ENCODE assay signal across 24 mouse cellular contexts in the genomic region with DNA sequence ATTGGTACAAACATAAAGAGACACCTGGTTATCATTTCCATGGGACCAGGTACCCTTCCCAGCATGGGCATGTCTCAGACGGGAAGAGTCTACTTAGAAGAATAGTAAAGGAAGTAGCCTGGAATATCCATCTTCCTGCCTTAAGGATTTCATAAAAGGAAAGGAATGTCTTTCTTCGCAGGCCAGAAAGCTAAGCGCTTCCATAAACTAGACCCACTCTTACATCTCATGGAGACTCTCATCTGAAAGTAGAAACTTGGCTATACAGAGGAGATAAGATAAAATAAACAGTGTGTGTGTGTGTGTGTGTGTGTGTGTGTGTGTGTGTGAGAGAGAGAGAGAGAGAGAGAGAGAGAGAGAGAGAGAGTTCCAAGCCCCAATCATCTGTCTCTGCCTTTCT. TPM values are rescaled to one million over a fixed set of nuclear protein-coding genes. Genes with fewer than 3 reads are reported as not detected.
DNase-seq lines count a peak whose midpoint lies in the region; ATAC-seq and TF ChIP-seq lines count a peak whose summit lies in the region.
"Had no signal": no experiment of that assay in that cellular context is flagged by ENCODE, and none has a peak within 500 bp of the region (broad histone marks: within the 10 kb centered on the region; RNA-seq: fewer than 3 reads in every experiment).

No protein-coding gene starts in this region.

- H3K36me3 ChIP-seq in limb, embryonic 14.5 days (ENCODE audit: control insufficient read depth, insufficient read depth, low read length), result no peaks in the 10 kb centered on the region
- no peaks in the 10 kb centered on the region for H3K36me3 ChIP-seq in limb, embryonic 10.5 days
- H3K36me3 ChIP-seq in lung, embryonic 15.5 days, result no peaks in the 10 kb centered on the region
- H3K36me3 ChIP-seq in lung, postnatal 0 days (ENCODE audit: insufficient read depth, low read length), result no peaks in the 10 kb centered on the region
- H3K36me3 ChIP-seq: embryonic facial prominence, embryonic 10.5 days; embryonic facial prominence, embryonic 12.5 days; forebrain, embryonic 15.5 days; G1E had no signal

- 68% methylated on average over 3 of the region's 3 CpGs for WGBS in limb, embryonic 14.5 days
- WGBS in limb, embryonic 10.5 days, result 91% methylated on average over 3 of the region's 3 CpGs
- 38% methylated on average over 3 of the region's 3 CpGs for WGBS in lung, embryonic 15.5 days
- 46% methylated on average over 3 of the region's 3 CpGs for WGBS in lung, postnatal 0 days
- 51% methylated on average over 3 of the region's 3 CpGs for WGBS in lung, adult 2 months

- ATAC-seq in limb, embryonic 14.5 days (ENCODE audit: low FRiP score, low read depth), result no peak
- peak; percentile 58; the same call in 1 of the 2 replicates for ATAC-seq in lung, embryonic 15.5 days (ENCODE audit: borderline replicate concordance, extremely low read depth, low FRiP score, low TSS enrichment)
- no peak for ATAC-seq in lung, postnatal 0 days
- ATAC-seq: activated CD4-positive, CD25-positive, alpha-beta regulatory T cell, adult 4 months; CD4-positive, CD25-positive, alpha-beta regulatory T cell, adult 4 months; forebrain, embryonic 13.5 days; forebrain, embryonic 15.5 days; Patski had no signal

- TF ChIP-seq EP300 in lung, postnatal 0 days (IDR thresholded peaks at IDR 0.05), result no peak

- H3K27me3 ChIP-seq in limb, embryonic 14.5 days (ENCODE audit: control insufficient read depth, insufficient read depth, low read length), result no peaks in the 10 kb centered on the region
- H3K27me3 ChIP-seq in limb, embryonic 10.5 days (ENCODE audit: low read depth, poor library complexity, severe bottlenecking), result no peaks in the 10 kb centered on the region
- no peaks in the 10 kb centered on the region for H3K27me3 ChIP-seq in lung, embryonic 15.5 days
- no peaks in the 10 kb centered on the region for H3K27me3 ChIP-seq in lung, postnatal 0 days (replicated peaks; ENCODE audit: insufficient read depth, low read length)
- H3K27me3 ChIP-seq: CH12.LX; embryonic facial prominence, embryonic 12.5 days; forebrain, embryonic 13.5 days; forebrain, embryonic 15.5 days; Patski had no signal

- H3K9ac ChIP-seq in limb, embryonic 14.5 days (ENCODE audit: low read depth, low read length, severe bottlenecking), result no peak overlapping the region
- no peak overlapping the region for H3K9ac ChIP-seq in lung, embryonic 15.5 days
- no peak overlapping the region for H3K9ac ChIP-seq in lung, postnatal 0 days (replicated peaks; ENCODE audit: low read depth)
- H3K9ac ChIP-seq: embryonic facial prominence, embryonic 12.5 days; forebrain, embryonic 13.5 days; forebrain, embryonic 15.5 days had no signal

- peaks cover 6% of the 10 kb centered on the region for H3K9me3 ChIP-seq in limb, embryonic 14.5 days (ENCODE audit: control insufficient read depth, low read length)
- no peaks in the 10 kb centered on the region for H3K9me3 ChIP-seq in limb, embryonic 10.5 days (replicated peaks)
- H3K9me3 ChIP-seq in lung, embryonic 15.5 days, result no peaks in the 10 kb centered on the region
- H3K9me3 ChIP-seq in lung, postnatal 0 days (ENCODE audit: low read length), result peaks cover 6% of the 10 kb centered on the region; the same call in 1 of the 2 replicates
- H3K9me3 ChIP-seq: forebrain, embryonic 15.5 days had no signal

- no peak for TF ChIP-seq POLR2A in limb, embryonic 14.5 days (IDR thresholded peaks at IDR 0.05; ENCODE audit: borderline replicate concordance, extremely low read depth, insufficient read depth, insufficient read length)
- TF ChIP-seq POLR2A in lung, adult 2 months (IDR thresholded peaks at IDR 0.05; ENCODE audit: borderline replicate concordance, extremely low read depth, low read depth, low read length), result no peak

- no peak overlapping the region for H3K27ac ChIP-seq in limb, embryonic 14.5 days (replicated peaks; ENCODE audit: low read depth, low read length)
- no peak overlapping the region for H3K27ac ChIP-seq in limb, embryonic 10.5 days
- peak overlapping the region; percentile 9; the same call in 1 of the 2 replicates for H3K27ac ChIP-seq in lung, embryonic 15.5 days
- no peak overlapping the region for H3K27ac ChIP-seq in lung, postnatal 0 days (ENCODE audit: low read length)
- H3K27ac ChIP-seq: embryonic facial prominence, embryonic 10.5 days; embryonic facial prominence, embryonic 12.5 days; forebrain, embryonic 13.5 days; forebrain, embryonic 15.5 days had no signal

- no peaks in the 10 kb centered on the region for H3K4me1 ChIP-seq in limb, embryonic 14.5 days (ENCODE audit: control insufficient read depth, insufficient read depth, low read length)
- H3K4me1 ChIP-seq in limb, embryonic 10.5 days, result 0 out of 2 replicates have a peak, but pooled peaks cover 3% of the 10 kb centered on the region
- peaks cover 14% of the 10 kb centered on the region for H3K4me1 ChIP-seq in lung, embryonic 15.5 days
- H3K4me1 ChIP-seq in lung, postnatal 0 days (ENCODE audit: insufficient read depth, low read depth, low read length), result no peaks in the 10 kb centered on the region
- H3K4me1 ChIP-seq in lung, adult 2 months (ENCODE audit: control insufficient read depth, insufficient read depth, low read length), result no peaks in the 10 kb centered on the region
- H3K4me1 ChIP-seq: embryonic facial prominence, embryonic 10.5 days; embryonic facial prominence, embryonic 12.5 days; forebrain, embryonic 13.5 days; forebrain, embryonic 15.5 days had no signal

- no peak for TF ChIP-seq CTCF in lung, postnatal 0 days (IDR thresholded peaks at IDR 0.05)
- no peak for TF ChIP-seq CTCF in lung, adult 2 months (IDR thresholded peaks at IDR 0.05; ENCODE audit: insufficient read depth, low read length)

- H3K4me2 ChIP-seq in limb, embryonic 14.5 days (replicated peaks; ENCODE audit: low read depth, low read length, severe bottlenecking), result no peak overlapping the region
- H3K4me2 ChIP-seq in lung, embryonic 15.5 days, result no peak overlapping the region
- no peak overlapping the region for H3K4me2 ChIP-seq in lung, postnatal 0 days (replicated peaks; ENCODE audit: low read depth, low read length)
- H3K4me2 ChIP-seq: embryonic facial prominence, embryonic 12.5 days; forebrain, embryonic 13.5 days; forebrain, embryonic 15.5 days had no signal

- H3K4me3 ChIP-seq in limb, embryonic 14.5 days (replicated peaks; ENCODE audit: low read length), result no peak overlapping the region
- no peak overlapping the region for H3K4me3 ChIP-seq in limb, embryonic 10.5 days
- H3K4me3 ChIP-seq in lung, embryonic 15.5 days, result no peak overlapping the region
- H3K4me3 ChIP-seq in lung, postnatal 0 days (ENCODE audit: low read depth, low read length), result no peak overlapping the region
- H3K4me3 ChIP-seq in lung, adult 2 months (replicated peaks; ENCODE audit: extremely low read depth, low read depth, low read length), result no peak overlapping the region
- H3K4me3 ChIP-seq: embryonic facial prominence, embryonic 10.5 days; embryonic facial prominence, embryonic 12.5 days; forebrain, embryonic 13.5 days; forebrain, embryonic 15.5 days had no signal

- peak; percentile 44 for DNase-seq in limb, embryonic 14.5 days (ENCODE audit: low spot score)
- DNase-seq in limb, embryonic 10.5 days (ENCODE audit: low spot score), result no peak
- DNase-seq in lung, postnatal 25 days (ENCODE audit: low spot score), result no peak
- peak; percentile 10 for DNase-seq in lung, postnatal 0 days (ENCODE audit: low spot score)
- DNase-seq in lung, adult 2 months, result no peak
- DNase-seq: adrenal gland, adult 8-10 months; adrenal gland, postnatal 14 days; adrenal gland, postnatal 36 days; B cell, adult 2 months; cerebellum, adult 11-12 months; cerebellum, adult 2 months; cerebellum, adult 9-10 months; cerebellum, postnatal 10 days; cerebellum, postnatal 25 days had no signal

RNA-seq across cellular contexts. Expression of a gene that starts 36.9 kb away (rescaled TPM):
- 57.8 and 66.7 TPM in 2 replicates for polyA plus RNA-seq in limb, embryonic 14.5 days (2012; rRNA removed)
- polyA plus RNA-seq in limb, embryonic 14.5 days (2014; fragmentation: Nextera tagmentation; extraction: Ambion mirVana), result 162 and 190 TPM in 2 replicates
- polyA plus RNA-seq in limb, embryonic 10.5 days (2016; fragmentation: Nextera tagmentation; extraction: Ambion mirVana), result 35.6 and 68.9 TPM in 2 replicates
- 94.4 and 106 TPM in 2 replicates for polyA plus RNA-seq in lung, embryonic 15.5 days (2015; fragmentation: Nextera tagmentation; extraction: Ambion mirVana)
- polyA plus RNA-seq in lung, postnatal 0 days (2015; fragmentation: Nextera tagmentation; extraction: Ambion mirVana), result 54.1 and 55.0 TPM in 2 replicates
- 9.6 and 10.2 TPM in 2 replicates for polyA plus RNA-seq in lung, adult 2 months (2012; rRNA removed)
- polyA plus RNA-seq: G1E had no signal

Comparison
In these comparisons a context has a peak if more than half of its experiments do, and no peak if none do; other contexts are left out.
1. DNase-seq: peak in limb, embryonic 14.5 days (single experiment) and lung, postnatal 0 days (single experiment); none in limb, embryonic 10.5 days (single experiment), lung, postnatal 25 days (single experiment) and lung, adult 2 months (single experiment).